Mouse (Mus musculus) spleen, adult 2 months (tissue): ENCODE results near the gene Gstm5. TPM values are rescaled to one million over a fixed set of nuclear protein-coding genes. Genes with fewer than 3 reads are reported as not detected.
"Not testable (repeated sequence)": the region's sequence is repeated elsewhere in the genome, so short reads cannot be mapped to it uniquely, and the experiment has no call there.

Experiments used
- DNase-seq, 2 experiments: peaks; one replicate each; pipeline versions ENCODE4 v3.0.0 to v3.0.0-alpha.2; 2012 to 2021; ENCODE audit warnings: low spot score in 2 of 2, low read depth in 1 of 2
- H3K27ac ChIP-seq: fragments of 200-500 bp; 2 replicates; pipeline ENCODE4 v1.5.1; 2012; ENCODE audit warnings: low read length, inconsistent platforms; ENCODE audit not compliant: insufficient read depth
- H3K27me3 ChIP-seq: fragments of 200-500 bp; 2 replicates; pipeline ENCODE4 v1.6.1; 2012; ENCODE audit warnings: mild to moderate bottlenecking, moderate library complexity, low read length, inconsistent platforms; ENCODE audit not compliant: control insufficient read depth, insufficient read depth
- H3K36me3 ChIP-seq: fragments of 200-500 bp; 2 replicates; pipeline ENCODE4 v1.6.1; 2012; ENCODE audit warnings: mild to moderate bottlenecking, low read length, inconsistent platforms; ENCODE audit not compliant: control insufficient read depth, insufficient read depth
- H3K4me1 ChIP-seq: fragments of 200-500 bp; 2 replicates; pipeline ENCODE4 v1.6.1; 2011; ENCODE audit warnings: inconsistent platforms; ENCODE audit not compliant: control insufficient read depth, insufficient read depth, insufficient read length
- H3K4me3 ChIP-seq: fragments of 200-500 bp; 2 replicates; pipeline ENCODE4 v1.5.1; 2011; ENCODE audit warnings: mild to moderate bottlenecking, inconsistent platforms; ENCODE audit not compliant: insufficient read depth, insufficient read length; ENCODE audit errors: extremely low read depth
- CTCF ChIP-seq: fragments of 200-500 bp; IDR thresholded peaks from 2 replicates; pipeline ENCODE4 v1.5.1; 2011; ENCODE audit warnings: mild to moderate bottlenecking, inconsistent platforms; ENCODE audit not compliant: insufficient read depth, insufficient read length, insufficient replicate concordance; ENCODE audit errors: extremely low read depth
- POLR2A ChIP-seq: fragments of 200-500 bp; IDR thresholded peaks from 2 replicates; pipeline ENCODE4 v1.6.1; 2011; ENCODE audit warnings: low read depth, low read length, inconsistent platforms
- WGBS: fragments of 180-500 bp; shearing (Covaris S2); methylation state at CpG from one replicate; pipeline ENCODE4 v1.1.7; 2018; 5-methylcytosine and 5-hydroxymethylcytosine counted together
- polyA plus RNA-seq: library from polyadenylated mRNA; depleted of rRNA; stranded (reverse); fragments of >200 nt; gene quantifications from 2 replicates; pipeline ENCODE4 v1.2.3, GENCODE M21; 2012

Gstm5 gene
- polyA plus RNA-seq, 1 experiment = 5.9 TPM

- WGBS = 87% methylated on average over 24 of the region's 24 CpGs
- no peak for TF ChIP-seq CTCF
- TF ChIP-seq POLR2A = no peak
- no peak for DNase-seq
- Histone ChIP-seq H3K4me1 (no peaks in the 10 kb centered on the region), H3K27me3 (no peaks in the 10 kb centered on the region), H3K4me3 (no peak overlapping the region), H3K27ac (no peak overlapping the region), H3K36me3 (no peaks in the 10 kb centered on the region)
These were observed 22.0 kb upstream of the Gstm5 start for GRCm38 (mm10) chr3:107873335-107874251.

- Histone ChIP-seq H3K4me1 (no peaks in the 10 kb centered on the region), H3K4me3 (no peak overlapping the region), H3K36me3 (no peaks in the 10 kb centered on the region), H3K27ac (no peak overlapping the region), H3K27me3 (no peaks in the 10 kb centered on the region)
- no peak for DNase-seq
- no peak for TF ChIP-seq CTCF
- TF ChIP-seq POLR2A = no peak
- WGBS = 83% methylated on average over 6 of the region's 6 CpGs
These were observed 20.4 kb upstream of the Gstm5 start for GRCm38 (mm10) chr3:107875231-107875630.

- Histone ChIP-seq H3K27me3 (no peaks in the 10 kb centered on the region), H3K4me1 (no peaks in the 10 kb centered on the region), H3K27ac (no peak within 1 kb of the TSS), H3K36me3 (no peaks in the 10 kb centered on the region), H3K4me3 (no peak within 1 kb of the TSS)
- WGBS = 86% methylated on average over 5 of the region's 5 CpGs
- TF ChIP-seq POLR2A (no peak), CTCF (no peak)
- no peak for DNase-seq
These were observed 18.6 kb upstream of the Gstm5 start, which contains the start of gene Eps8l3 for GRCm38 (mm10) chr3:107877005-107877404. Gene Eps8l3 (plus strand): TSS chr3:107877229.

- no peak for DNase-seq
- Histone ChIP-seq H3K36me3 (no peaks in the 10 kb centered on the region), H3K4me3 (no peak overlapping the region), H3K27ac (no peak overlapping the region), H3K4me1 (no peaks in the 10 kb centered on the region), H3K27me3 (no peaks in the 10 kb centered on the region)
- TF ChIP-seq POLR2A (no peak), CTCF (no peak)
- 82% methylated on average over 12 of the region's 12 CpGs for WGBS
These were observed 17.6 kb upstream of the Gstm5 start for GRCm38 (mm10) chr3:107877747-107878736.

- TF ChIP-seq CTCF (no peak), POLR2A (no peak)
- WGBS = 87% methylated on average over 9 of the region's 9 CpGs
These were observed 7.7 kb upstream of the Gstm5 start for GRCm38 (mm10) chr3:107887674-107888495.

GRCm38 (mm10) chr3:107889236-107889635 lies 6.4 kb upstream of the Gstm5 start:
- H3K27ac ChIP-seq, H3K27me3 ChIP-seq, DNase-seq, H3K36me3 ChIP-seq, H3K4me3 ChIP-seq, H3K4me1 ChIP-seq: not testable (repeated sequence)
- 73% methylated on average over 2 of the region's 2 CpGs for WGBS

More at GRCm38 (mm10) chr3:107887674-107888495, 7.7 kb upstream of the Gstm5 start:
- H3K27ac ChIP-seq = no peak overlapping the region
- DNase-seq = no peak
- H3K36me3 ChIP-seq = no peaks in the 10 kb centered on the region
- no peak overlapping the region for H3K4me3 ChIP-seq
- H3K4me1 ChIP-seq = no peaks in the 10 kb centered on the region
- H3K27me3 ChIP-seq = no peaks in the 10 kb centered on the region
